Mouse (Mus musculus) midbrain, postnatal 0 days (tissue): Measurements from ENCODE around the gene Sars2. TPM values are rescaled to one million over a fixed set of nuclear protein-coding genes. Genes with fewer than 3 reads are reported as not detected.

Experiments used
- ATAC-seq: fragments of 200-750 bp; cut with Nextera tagmentation; 2 replicates; pipeline ENCODE4 v1.8.0; 2017; ENCODE audit warnings: moderate number of reproducible peaks, mild to moderate bottlenecking, moderate TSS enrichment, moderate library complexity; ENCODE audit not compliant: low FRiP score
- DNase-seq: peaks from one replicate; pipeline ENCODE4 v3.0.0-alpha.2; 2015; ENCODE audit warnings: low spot score
- H3K27ac ChIP-seq: fragments of 300-500 bp; sonication (generic); 2 replicates; pipeline ENCODE4 v1.5.1; 2014; ENCODE audit warnings: low read depth, mild to moderate bottlenecking, low read length, mixed read lengths
- H3K27me3 ChIP-seq: fragments of 300-500 bp; sonication (generic); 2 replicates; pipeline ENCODE4 v1.6.1; 2014; ENCODE audit warnings: low read length, control low read depth, mixed read lengths; ENCODE audit not compliant: insufficient read depth
- H3K36me3 ChIP-seq: fragments of 300-500 bp; sonication (generic); 2 replicates; pipeline ENCODE4 v1.6.1; 2014; ENCODE audit warnings: low read length, control low read depth, mixed read lengths; ENCODE audit not compliant: insufficient read depth
- H3K4me1 ChIP-seq: fragments of 300-500 bp; sonication (generic); 2 replicates; pipeline ENCODE4 v1.6.1; 2014; ENCODE audit warnings: mild to moderate bottlenecking, control low read depth, antibody characterized with exemption, low read length, mixed read lengths; ENCODE audit not compliant: insufficient read depth
- H3K4me2 ChIP-seq: fragments of 300-500 bp; sonication (generic); 2 replicates; pipeline ENCODE4 v1.6.1; 2014; ENCODE audit warnings: low read depth, mild to moderate bottlenecking, low read length, mixed read lengths; ENCODE audit not compliant: poor library complexity, severe bottlenecking
- H3K4me3 ChIP-seq: fragments of 300-500 bp; sonication (generic); 2 replicates; pipeline ENCODE4 v1.5.1; 2014; ENCODE audit warnings: low read depth, mild to moderate bottlenecking, low read length, moderate library complexity
- H3K9ac ChIP-seq: fragments of 300-500 bp; sonication (generic); replicated peaks from 2 replicates; pipeline ENCODE4 v1.6.1; 2014; ENCODE audit warnings: mild to moderate bottlenecking, low read length, moderate library complexity, mixed read lengths; ENCODE audit not compliant: poor library complexity, severe bottlenecking
- H3K9me3 ChIP-seq: fragments of 300-500 bp; sonication (generic); 2 replicates; pipeline ENCODE4 v1.6.1; 2016; ENCODE audit warnings: low read length, control low read depth
- CTCF ChIP-seq: IDR thresholded peaks from 2 replicates; pipeline ENCODE4 v1.5.1; 2016; ENCODE audit warnings: antibody characterized with exemption, mild to moderate bottlenecking
- WGBS: fragments of 180-500 bp; shearing (Covaris S2); extraction: QIAGEN DNeasy Blood & Tissue Kit; methylation state at CpG from one replicate; pipeline ENCODE4 v1.1.7; 2014; 5-methylcytosine and 5-hydroxymethylcytosine counted together
- polyA plus RNA-seq: library from polyadenylated mRNA; unstranded; fragments of >200 nt; fragmentation: Nextera tagmentation; extraction: Ambion mirVana; gene quantifications from 2 replicates; pipeline ENCODE4 v1.2.1, GENCODE M21; 2015
- total RNA-seq: library from RNA; depleted of rRNA; stranded (reverse); fragments of >200 nt; gene quantifications from 2 replicates; pipeline ENCODE4 v1.2.3, GENCODE M21; 2014; rRNA removed

The Sars2 gene
- total and polyA plus RNA-seq, 2 experiments from 2014 or later: 16.2 to 17.8 TPM

- H3K36me3 ChIP-seq: no peaks in the 10 kb centered on the region
- H3K9me3 ChIP-seq: no peaks in the 10 kb centered on the region
- H3K4me1 ChIP-seq: no peaks in the 10 kb centered on the region
- H3K4me3 ChIP-seq: no peak overlapping the region
- H3K27me3 ChIP-seq: no peaks in the 10 kb centered on the region
- no peak for TF ChIP-seq CTCF
- no peak overlapping the region for H3K4me2 ChIP-seq
- no peak overlapping the region for H3K27ac ChIP-seq
- ATAC-seq (no peak), DNase-seq (no peak)
- WGBS: 83% methylated on average over 3 of the region's 3 CpGs
- no peak overlapping the region for H3K9ac ChIP-seq
Measured at GRCm38 (mm10) chr7:28801451-28801850, 59.7 kb downstream of the Sars2 start.

- Histone ChIP-seq H3K4me3 (no peak overlapping the region), H3K27me3 (no peaks in the 10 kb centered on the region), H3K9ac (no peak overlapping the region), H3K36me3 (no peaks in the 10 kb centered on the region), H3K27ac (0 out of 2 replicates have a peak overlapping the region, but pooled peaks have one; percentile 44), H3K4me1 (no peaks in the 10 kb centered on the region), H3K4me2 (no peak overlapping the region), H3K9me3 (no peaks in the 10 kb centered on the region)
- 18% methylated on average over 10 of the region's 10 CpGs for WGBS
- DNase-seq: no peak
- no peak for TF ChIP-seq CTCF
- no peak for ATAC-seq
Measured at GRCm38 (mm10) chr7:28801901-28802670, 60.3 kb downstream of the Sars2 start.

GRCm38 (mm10) chr7:28802846-28803588 is 61.2 kb downstream of the Sars2 start:
- 13% methylated on average over 10 of the region's 10 CpGs for WGBS
- Histone ChIP-seq H3K36me3 (no peaks in the 10 kb centered on the region), H3K9ac (no peak overlapping the region), H3K4me2 (no peak overlapping the region), H3K9me3 (no peaks in the 10 kb centered on the region), H3K4me3 (no peak overlapping the region), H3K4me1 (peaks cover under 1% of the 10 kb centered on the region; the same call in 1 of the 2 replicates), H3K27me3 (no peaks in the 10 kb centered on the region), H3K27ac (no peak overlapping the region)
- no peak for TF ChIP-seq CTCF
- ATAC-seq: no peak
- no peak for DNase-seq

Other genes with a start within 250 kb of the Sars2 start
- gene Ifnl2, start 231.5 kb upstream of the Sars2 start, total RNA-seq: not detected in 2 replicates
- not detected in 2 replicates for gene Ifnl2, start 231.5 kb upstream of the Sars2 start, polyA plus RNA-seq
- not detected in 2 replicates for gene Ifnl3, start 219.2 kb upstream of the Sars2 start, total RNA-seq
- gene Ifnl3, start 219.2 kb upstream of the Sars2 start, polyA plus RNA-seq: not detected in 2 replicates
- not detected in 2 replicates for gene Sycn, start 201.1 kb upstream of the Sars2 start, total RNA-seq
- not detected in 2 replicates for gene Sycn, start 201.1 kb upstream of the Sars2 start, polyA plus RNA-seq
- 1.4 TPM in 1 of 2 replicates, not detected in the other for gene Nccrp1, start 194.7 kb upstream of the Sars2 start, total RNA-seq
- gene Nccrp1, start 194.7 kb upstream of the Sars2 start, polyA plus RNA-seq: 0.16 and 0.47 TPM in 2 replicates
- gene Samd4b, start 143.8 kb upstream of the Sars2 start, total RNA-seq: 48.2 and 56.0 TPM in 2 replicates
- gene Samd4b, start 143.8 kb upstream of the Sars2 start, polyA plus RNA-seq: 17.6 and 19.2 TPM in 2 replicates
- 13.3 and 19.8 TPM in 2 replicates for gene Pak4, start 143.8 kb upstream of the Sars2 start, total RNA-seq
- 8.9 and 9.6 TPM in 2 replicates for gene Pak4, start 143.8 kb upstream of the Sars2 start, polyA plus RNA-seq
- gene Acp7, start 110.7 kb upstream of the Sars2 start, total RNA-seq: 1.3 and 2.6 TPM in 2 replicates
- gene Acp7, start 110.7 kb upstream of the Sars2 start, polyA plus RNA-seq: 0.22 and 0.55 TPM in 2 replicates
- gene Fbxo27, start 49.1 kb upstream of the Sars2 start, total RNA-seq: 7.4 and 8.2 TPM in 2 replicates
- 10.4 and 12.2 TPM in 2 replicates for gene Fbxo27, start 49.1 kb upstream of the Sars2 start, polyA plus RNA-seq
- 1.7 and 2.8 TPM in 2 replicates for gene Fbxo17, start 25.2 kb upstream of the Sars2 start, total RNA-seq
- 5.5 and 6.1 TPM in 2 replicates for gene Fbxo17, start 25.2 kb upstream of the Sars2 start, polyA plus RNA-seq
- gene Mrps12, start 172 bp upstream of the Sars2 start, total RNA-seq: 48.6 and 67.5 TPM in 2 replicates
- 97.3 and 106 TPM in 2 replicates for gene Mrps12, start 172 bp upstream of the Sars2 start, polyA plus RNA-seq
- not detected in 2 replicates for gene Ccer2, start 14.2 kb downstream of the Sars2 start, total RNA-seq
- 1.4 and 1.8 TPM in 2 replicates for gene Ccer2, start 14.2 kb downstream of the Sars2 start, polyA plus RNA-seq
- gene Sirt2, start 24.7 kb downstream of the Sars2 start, total RNA-seq: 64.8 and 85.9 TPM in 2 replicates
- gene Sirt2, start 24.7 kb downstream of the Sars2 start, polyA plus RNA-seq: 111 and 120 TPM in 2 replicates
- gene Nfkbib, start 25.5 kb downstream of the Sars2 start, total RNA-seq: 18.3 and 19.7 TPM in 2 replicates
- gene Nfkbib, start 25.5 kb downstream of the Sars2 start, polyA plus RNA-seq: 58.5 and 65.3 TPM in 2 replicates
- 0.80 and 1.0 TPM in 2 replicates for gene Rinl, start 47.0 kb downstream of the Sars2 start, total RNA-seq
- 1.9 TPM in 2 replicates for gene Rinl, start 47.0 kb downstream of the Sars2 start, polyA plus RNA-seq
- gene Hnrnpl, start 66.5 kb downstream of the Sars2 start, total RNA-seq: 253 and 265 TPM in 2 replicates
- 146 and 175 TPM in 2 replicates for gene Hnrnpl, start 66.5 kb downstream of the Sars2 start, polyA plus RNA-seq
- gene Ech1, start 83.2 kb downstream of the Sars2 start, total RNA-seq: 89.3 and 104 TPM in 2 replicates
- gene Ech1, start 83.2 kb downstream of the Sars2 start, polyA plus RNA-seq: 103 and 107 TPM in 2 replicates
- gene Lgals4, start 91.9 kb downstream of the Sars2 start, total RNA-seq: 3.4 and 3.5 TPM in 2 replicates
- gene Lgals4, start 91.9 kb downstream of the Sars2 start, polyA plus RNA-seq: 4.8 and 5.1 TPM in 2 replicates
- 0.38 and 12.5 TPM in 2 replicates for gene Lgals7, start 121.9 kb downstream of the Sars2 start, total RNA-seq
- gene Lgals7, start 121.9 kb downstream of the Sars2 start, polyA plus RNA-seq: 3.8 and 4.8 TPM in 2 replicates
- 0.38 and 0.57 TPM in 2 replicates for gene Capn12, start 139.4 kb downstream of the Sars2 start, total RNA-seq
- gene Capn12, start 139.4 kb downstream of the Sars2 start, polyA plus RNA-seq: 0.26 and 0.41 TPM in 2 replicates
- gene Actn4, start 220.3 kb downstream of the Sars2 start, total RNA-seq: 74.7 and 86.9 TPM in 2 replicates
- gene Actn4, start 220.3 kb downstream of the Sars2 start, polyA plus RNA-seq: 101 and 105 TPM in 2 replicates
- gene Eif3k, start 239.9 kb downstream of the Sars2 start, total RNA-seq: 405 and 482 TPM in 2 replicates
- 292 and 309 TPM in 2 replicates for gene Eif3k, start 239.9 kb downstream of the Sars2 start, polyA plus RNA-seq
- 5.6 and 17.4 TPM in 2 replicates for gene Map4k1, start 240.1 kb downstream of the Sars2 start, total RNA-seq
- gene Map4k1, start 240.1 kb downstream of the Sars2 start, polyA plus RNA-seq: 18.2 and 21.0 TPM in 2 replicates